Mouse (Mus musculus): Measurements from ENCODE around the gene As3mt. TPM values are rescaled to one million over a fixed set of nuclear protein-coding genes. Genes with fewer than 3 reads are reported as not detected.
A peak's percentile ranks its signal among the peaks of the same experiment; 100 is the strongest.

As3mt gene
- polyA plus RNA-seq, 1 experiment from 2014 or later: 19.8 TPM

DNA sequence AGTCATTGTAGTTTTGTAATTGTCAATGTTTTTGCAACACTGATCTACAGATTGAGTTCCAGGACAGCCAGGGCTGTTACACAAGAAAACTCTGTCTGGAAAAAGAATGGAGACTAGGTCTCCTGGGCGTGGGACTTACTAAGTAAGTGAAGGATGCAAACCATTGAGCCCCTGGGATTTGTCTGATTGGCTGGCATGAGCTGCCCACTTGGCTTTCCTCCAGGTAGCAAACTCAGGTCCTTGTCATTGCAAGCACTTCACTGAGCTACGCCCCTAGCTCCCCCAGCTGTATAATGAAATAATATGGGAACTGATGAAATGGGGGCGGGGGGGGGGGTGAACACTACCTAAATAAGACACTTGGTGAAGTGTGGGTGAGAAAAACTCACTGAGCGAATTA lies 14.1 kb upstream of the As3mt start:
- H3K27ac ChIP-seq (ENCODE audit: low read depth, low read length): no peak overlapping the region
- 0 out of 2 replicates have a peak, but pooled peaks cover 6% of the 10 kb centered on the region for H3K36me3 ChIP-seq (ENCODE audit: control insufficient read depth, insufficient read depth, low read length)
- ATAC-seq: no peak
- DNase-seq (ENCODE audit: low spot score): no peak
- H3K4me1 ChIP-seq (ENCODE audit: control insufficient read depth, insufficient read depth, low read length): peaks cover 6% of the 10 kb centered on the region; the same call in 1 of the 2 replicates
- H3K4me2 ChIP-seq (ENCODE audit: low read length): no peak overlapping the region
- H3K27me3 ChIP-seq (replicated peaks; ENCODE audit: control insufficient read depth, insufficient read depth, low read length): no peaks in the 10 kb centered on the region
- H3K4me3 ChIP-seq (ENCODE audit: low read depth, low read length): no peak overlapping the region
- H3K9me3 ChIP-seq (replicated peaks; ENCODE audit: control insufficient read depth, low read length): no peaks in the 10 kb centered on the region
- no peak overlapping the region for H3K9ac ChIP-seq (ENCODE audit: low read length)
- WGBS: 87% methylated on average over 4 of the region's 4 CpGs

GRCm38 (mm10) chr19:46696482-46696881 lies 10.8 kb upstream of the As3mt start:
- WGBS: 88% methylated on average over 8 of the region's 8 CpGs
- DNase-seq (ENCODE audit: low spot score) (no peak), ATAC-seq (no peak)
- Histone ChIP-seq H3K9me3 (replicated peaks; ENCODE audit: control insufficient read depth, low read length) (no peaks in the 10 kb centered on the region), H3K27ac (ENCODE audit: low read depth, low read length) (no peak overlapping the region), H3K4me2 (ENCODE audit: low read length) (no peak overlapping the region), H3K36me3 (ENCODE audit: control insufficient read depth, insufficient read depth, low read length) (0 out of 2 replicates have a peak, but pooled peaks cover 6% of the 10 kb centered on the region), H3K9ac (ENCODE audit: low read length) (no peak overlapping the region), H3K4me1 (ENCODE audit: control insufficient read depth, insufficient read depth, low read length) (no peaks in the 10 kb centered on the region), H3K4me3 (ENCODE audit: low read depth, low read length) (no peak overlapping the region), H3K27me3 (replicated peaks; ENCODE audit: control insufficient read depth, insufficient read depth, low read length) (no peaks in the 10 kb centered on the region)

- 86% methylated on average over 7 of the region's 7 CpGs for WGBS
- no peak for DNase-seq (ENCODE audit: low spot score)
- Histone ChIP-seq H3K36me3 (ENCODE audit: control insufficient read depth, insufficient read depth, low read length) (0 out of 2 replicates have a peak, but pooled peaks cover 6% of the 10 kb centered on the region), H3K27me3 (replicated peaks; ENCODE audit: control insufficient read depth, insufficient read depth, low read length) (no peaks in the 10 kb centered on the region), H3K4me1 (ENCODE audit: control insufficient read depth, insufficient read depth, low read length) (no peaks in the 10 kb centered on the region), H3K4me2 (ENCODE audit: low read length) (no peak overlapping the region), H3K9ac (ENCODE audit: low read length) (no peak overlapping the region), H3K4me3 (ENCODE audit: low read depth, low read length) (no peak overlapping the region), H3K27ac (ENCODE audit: low read depth, low read length) (no peak overlapping the region), H3K9me3 (replicated peaks; ENCODE audit: control insufficient read depth, low read length) (no peaks in the 10 kb centered on the region)
- ATAC-seq: no peak
These were observed 10.3 kb upstream of the As3mt start for GRCm38 (mm10) chr19:46696943-46697342.

- no peaks in the 10 kb centered on the region for H3K4me1 ChIP-seq (ENCODE audit: control insufficient read depth, insufficient read depth, low read length)
- no peak overlapping the region for H3K4me3 ChIP-seq (ENCODE audit: low read depth, low read length)
- WGBS: 43% methylated on average over 19 of the region's 19 CpGs
These were observed 9.3 kb upstream of the As3mt start for GRCm38 (mm10) chr19:46697840-46698517.

DNA sequence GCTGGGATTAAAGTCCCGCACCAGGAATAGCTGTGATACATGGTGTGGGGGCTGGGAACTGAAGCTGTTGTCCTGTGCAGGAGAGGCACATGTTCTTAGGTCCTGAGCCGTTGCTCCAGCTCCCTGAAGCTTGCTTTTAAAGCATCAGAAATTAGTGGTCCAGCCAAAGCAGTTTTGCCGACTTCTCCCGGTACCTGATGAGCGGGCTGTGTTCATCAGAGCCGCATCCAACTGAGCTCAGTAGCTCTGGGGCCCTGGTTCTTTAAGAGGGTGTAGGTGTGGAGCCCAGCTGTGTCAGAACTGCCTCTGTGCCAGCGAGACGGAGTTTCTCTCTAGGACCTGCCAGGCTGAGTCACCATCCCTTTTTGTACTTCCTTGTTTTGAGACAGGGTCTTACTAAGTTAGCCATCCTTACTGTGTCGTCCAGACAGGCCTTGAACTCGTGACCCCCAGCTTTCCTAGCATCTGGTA lies 8.2 kb upstream of the As3mt start:
- Histone ChIP-seq H3K9ac (ENCODE audit: low read length) (no peak overlapping the region), H3K36me3 (ENCODE audit: control insufficient read depth, insufficient read depth, low read length) (0 out of 2 replicates have a peak, but pooled peaks cover 6% of the 10 kb centered on the region), H3K27me3 (replicated peaks; ENCODE audit: control insufficient read depth, insufficient read depth, low read length) (no peaks in the 10 kb centered on the region), H3K4me3 (ENCODE audit: low read depth, low read length) (no peak overlapping the region), H3K4me2 (ENCODE audit: low read length) (no peak overlapping the region), H3K4me1 (ENCODE audit: control insufficient read depth, insufficient read depth, low read length) (no peaks in the 10 kb centered on the region), H3K27ac (ENCODE audit: low read depth, low read length) (no peak overlapping the region), H3K9me3 (replicated peaks; ENCODE audit: control insufficient read depth, low read length) (no peaks in the 10 kb centered on the region)
- 81% methylated on average over 10 of the region's 10 CpGs for WGBS
- DNase-seq (ENCODE audit: low spot score) (no peak), ATAC-seq (no peak)

More at GRCm38 (mm10) chr19:46697840-46698517, 9.3 kb upstream of the As3mt start:
- DNase-seq (ENCODE audit: low spot score) (no peak), ATAC-seq (no peak)
- no peaks in the 10 kb centered on the region for H3K9me3 ChIP-seq (replicated peaks; ENCODE audit: control insufficient read depth, low read length)
- H3K36me3 ChIP-seq (ENCODE audit: control insufficient read depth, insufficient read depth, low read length): 0 out of 2 replicates have a peak, but pooled peaks cover 6% of the 10 kb centered on the region
- H3K4me2 ChIP-seq (ENCODE audit: low read length): no peak overlapping the region
- no peaks in the 10 kb centered on the region for H3K27me3 ChIP-seq (replicated peaks; ENCODE audit: control insufficient read depth, insufficient read depth, low read length)
- no peak overlapping the region for H3K27ac ChIP-seq (ENCODE audit: low read depth, low read length)
- no peak overlapping the region for H3K9ac ChIP-seq (ENCODE audit: low read length)

GRCm38 (mm10) chr19:46701156-46701555 lies 6.1 kb upstream of the As3mt start:
- Histone ChIP-seq H3K27ac (ENCODE audit: low read depth, low read length) (no peak overlapping the region), H3K36me3 (ENCODE audit: control insufficient read depth, insufficient read depth, low read length) (0 out of 2 replicates have a peak, but pooled peaks cover 2% of the 10 kb centered on the region), H3K4me3 (ENCODE audit: low read depth, low read length) (no peak overlapping the region), H3K4me2 (ENCODE audit: low read length) (no peak overlapping the region), H3K9ac (ENCODE audit: low read length) (no peak overlapping the region), H3K9me3 (replicated peaks; ENCODE audit: control insufficient read depth, low read length) (no peaks in the 10 kb centered on the region), H3K27me3 (replicated peaks; ENCODE audit: control insufficient read depth, insufficient read depth, low read length) (no peaks in the 10 kb centered on the region), H3K4me1 (ENCODE audit: control insufficient read depth, insufficient read depth, low read length) (no peaks in the 10 kb centered on the region)
- no peak for ATAC-seq
- no peak for DNase-seq (ENCODE audit: low spot score)
- 90% methylated on average over 9 of the region's 9 CpGs for WGBS

- Histone ChIP-seq H3K4me2 (ENCODE audit: low read length) (no peak overlapping the region), H3K27ac (ENCODE audit: low read depth, low read length) (no peak overlapping the region), H3K4me3 (ENCODE audit: low read depth, low read length) (no peak overlapping the region), H3K4me1 (ENCODE audit: control insufficient read depth, insufficient read depth, low read length) (peaks cover 6% of the 10 kb centered on the region; the same call in 1 of the 2 replicates), H3K9me3 (replicated peaks; ENCODE audit: control insufficient read depth, low read length) (no peaks in the 10 kb centered on the region), H3K9ac (ENCODE audit: low read length) (no peak overlapping the region), H3K36me3 (ENCODE audit: control insufficient read depth, insufficient read depth, low read length) (no peaks in the 10 kb centered on the region), H3K27me3 (replicated peaks; ENCODE audit: control insufficient read depth, insufficient read depth, low read length) (no peaks in the 10 kb centered on the region)
- DNase-seq (ENCODE audit: low spot score): no peak
- 70% methylated on average over 7 of the region's 7 CpGs for WGBS
- ATAC-seq: no peak
These were observed 1.3 kb upstream of the As3mt start for GRCm38 (mm10) chr19:46705779-46706495.

- H3K27me3 ChIP-seq (replicated peaks; ENCODE audit: control insufficient read depth, insufficient read depth, low read length): no peaks in the 10 kb centered on the region
- H3K4me2 ChIP-seq (ENCODE audit: low read length): peak overlapping the region; percentile 61
- DNase-seq (ENCODE audit: low spot score) (no peak), ATAC-seq (no peak)
- H3K27ac ChIP-seq (ENCODE audit: low read depth, low read length): no peak overlapping the region
- H3K36me3 ChIP-seq (ENCODE audit: control insufficient read depth, insufficient read depth, low read length): no peaks in the 10 kb centered on the region
- peak overlapping the region; percentile 36 for H3K4me3 ChIP-seq (ENCODE audit: low read depth, low read length)
- H3K9ac ChIP-seq (ENCODE audit: low read length): no peak overlapping the region
- no peaks in the 10 kb centered on the region for H3K9me3 ChIP-seq (replicated peaks; ENCODE audit: control insufficient read depth, low read length)
- 81% methylated on average over 9 of the region's 9 CpGs for WGBS
- H3K4me1 ChIP-seq (ENCODE audit: control insufficient read depth, insufficient read depth, low read length): peaks cover 6% of the 10 kb centered on the region; the same call in 1 of the 2 replicates
These were observed 540 bp upstream of the As3mt start for GRCm38 (mm10) chr19:46706540-46707295.

All from forebrain, embryonic 14.5 days (tissue).